In genomic region chr10:80152071-80152872, GRCm38 (mm10) we compare ENCODE assay signal across 8 mouse cellular contexts. TPM values are rescaled to one million over a fixed set of nuclear protein-coding genes. Genes with fewer than 3 reads are reported as not detected.
DNase-seq lines count a peak whose midpoint lies in the region; ATAC-seq and TF ChIP-seq lines count a peak whose summit lies in the region.

No protein-coding gene starts in this region.

- H3K27me3 ChIP-seq in neural tube, embryonic 11.5 days (ENCODE audit: control insufficient read depth, insufficient read depth, low read length) = no peaks in the 10 kb centered on the region
- no peaks in the 10 kb centered on the region for H3K27me3 ChIP-seq in heart, embryonic 10.5 days (ENCODE audit: insufficient read depth, poor library complexity, severe bottlenecking)
- no peaks in the 10 kb centered on the region for H3K27me3 ChIP-seq in kidney, embryonic 14.5 days (ENCODE audit: control insufficient read depth, insufficient read depth, low read length)

- H3K9me3 ChIP-seq in neural tube, embryonic 11.5 days (ENCODE audit: control insufficient read depth, low read length) = no peaks in the 10 kb centered on the region
- H3K9me3 ChIP-seq in heart, embryonic 10.5 days = no peaks in the 10 kb centered on the region
- no peaks in the 10 kb centered on the region for H3K9me3 ChIP-seq in kidney, embryonic 14.5 days (ENCODE audit: control insufficient read depth, low read length)

- peak; percentile 55 for DNase-seq in neural tube, embryonic 11.5 days (ENCODE audit: low spot score)
- DNase-seq in neural tube, embryonic 10.5 days (ENCODE audit: extremely low spot score, low spot score) = no peak
- DNase-seq in heart, embryonic 10.5 days (ENCODE audit: low spot score) = peak; percentile 81
- DNase-seq in lung, postnatal 25 days (ENCODE audit: low spot score) = peak; percentile 82
- DNase-seq in testis, postnatal 14 days (ENCODE audit: low spot score) = peak; percentile 59

- H3K4me2 ChIP-seq in neural tube, embryonic 11.5 days (ENCODE audit: low read depth) = peak overlapping the region; percentile 98
- peak overlapping the region; percentile 87 for H3K4me2 ChIP-seq in kidney, embryonic 14.5 days (replicated peaks; ENCODE audit: low read depth, low read length)

- TF ChIP-seq POLR2A in bone marrow, adult 2 months (IDR thresholded peaks at IDR 0.05; ENCODE audit: borderline replicate concordance, control insufficient read depth, low read depth, low read length) = no peak

- 9% methylated on average over 15 of the region's 15 CpGs for WGBS in neural tube, embryonic 11.5 days
- 30% methylated on average over 15 of the region's 15 CpGs for WGBS in bone marrow, adult 2 months
- 14% methylated on average over 15 of the region's 15 CpGs for WGBS in heart, embryonic 10.5 days
- WGBS in kidney, embryonic 14.5 days = 1% methylated on average over 15 of the region's 15 CpGs

- H3K4me1 ChIP-seq in neural tube, embryonic 11.5 days (ENCODE audit: control insufficient read depth, insufficient read depth, low read length) = peaks cover 44% of the 10 kb centered on the region
- peaks cover 3% of the 10 kb centered on the region for H3K4me1 ChIP-seq in bone marrow, adult 2 months (ENCODE audit: control insufficient read depth, insufficient read depth, low read length)
- peaks cover 74% of the 10 kb centered on the region for H3K4me1 ChIP-seq in heart, embryonic 10.5 days
- peaks cover 55% of the 10 kb centered on the region for H3K4me1 ChIP-seq in kidney, embryonic 14.5 days (ENCODE audit: control insufficient read depth, insufficient read depth, low read length)

- peak overlapping the region; percentile 100 for H3K9ac ChIP-seq in neural tube, embryonic 11.5 days (ENCODE audit: low read length)
- H3K9ac ChIP-seq in kidney, embryonic 14.5 days (ENCODE audit: low read depth, low read length) = peak overlapping the region; percentile 99

- H3K4me3 ChIP-seq in neural tube, embryonic 11.5 days (ENCODE audit: low read depth, low read length) = peak overlapping the region; percentile 100
- peak overlapping the region; percentile 69 for H3K4me3 ChIP-seq in bone marrow, adult 2 months (replicated peaks; ENCODE audit: control insufficient read depth, low read depth, low read length)
- peak overlapping the region; percentile 98 for H3K4me3 ChIP-seq in heart, embryonic 10.5 days
- peak overlapping the region; percentile 97 for H3K4me3 ChIP-seq in kidney, embryonic 14.5 days (ENCODE audit: low read length)

- peaks cover 52% of the 10 kb centered on the region for H3K36me3 ChIP-seq in neural tube, embryonic 11.5 days (ENCODE audit: control insufficient read depth, insufficient read depth, low read length)
- H3K36me3 ChIP-seq in heart, embryonic 10.5 days = peaks cover 78% of the 10 kb centered on the region
- peaks cover 61% of the 10 kb centered on the region for H3K36me3 ChIP-seq in kidney, embryonic 14.5 days (ENCODE audit: control insufficient read depth, insufficient read depth, low read length)

- ATAC-seq in neural tube, embryonic 11.5 days (ENCODE audit: insufficient read depth, low FRiP score, low TSS enrichment) = no peak
- ATAC-seq in kidney, embryonic 14.5 days (ENCODE audit: low FRiP score, low TSS enrichment) = no peak
- ATAC-seq in monocyte, adult 5-6 weeks (replicated peaks; ENCODE audit: insufficient number of reproducible peaks, low FRiP score, low TSS enrichment, poor library complexity, severe bottlenecking) = no peak

- H3K27ac ChIP-seq in neural tube, embryonic 11.5 days (ENCODE audit: low read depth, low read length) = peak overlapping the region; percentile 98
- H3K27ac ChIP-seq in bone marrow, adult 2 months (ENCODE audit: control insufficient read depth, insufficient read depth, low read depth, low read length, poor library complexity) = peak overlapping the region; percentile 85
- H3K27ac ChIP-seq in heart, embryonic 10.5 days = peak overlapping the region; percentile 99
- H3K27ac ChIP-seq in kidney, embryonic 14.5 days (ENCODE audit: low read depth, low read length) = peak overlapping the region; percentile 99

- no peak for TF ChIP-seq CTCF in bone marrow, adult 2 months (IDR thresholded peaks at IDR 0.05; ENCODE audit: control insufficient read depth, insufficient read depth, low read length)

RNA-seq across cellular contexts. Expression of gene Midn, which starts 4.2 kb away (rescaled TPM):
- 70.0 and 78.2 TPM in 2 replicates for polyA plus RNA-seq in neural tube, embryonic 11.5 days (2014; fragmentation: Nextera tagmentation; extraction: Ambion mirVana)
- polyA plus RNA-seq in bone marrow, adult 2 months (2011; ENCODE audit: insufficient read depth, insufficient read length, low replicate concordance, missing spikeins) = 36.0 and 53.2 TPM in 2 replicates
- 16.1 and 24.4 TPM in 2 replicates for polyA plus RNA-seq in heart, embryonic 10.5 days (2016; fragmentation: Nextera tagmentation; extraction: Ambion mirVana)
- polyA plus RNA-seq in kidney, embryonic 14.5 days (2014; fragmentation: Nextera tagmentation; extraction: Ambion mirVana) = 42.3 and 46.2 TPM in 2 replicates
- total RNA-seq in monocyte, adult 5-6 weeks (2017) = 27.3 to 65.5 TPM (median 29.9 TPM) in 3 replicates

RNA-seq across cellular contexts. Expression of gene Cbarp, which starts 11.6 kb away (rescaled TPM):
- polyA plus RNA-seq in neural tube, embryonic 11.5 days (2014; fragmentation: Nextera tagmentation; extraction: Ambion mirVana) = 11.1 and 11.3 TPM in 2 replicates
- 3.4 and 3.7 TPM in 2 replicates for polyA plus RNA-seq in bone marrow, adult 2 months (2011; ENCODE audit: insufficient read depth, insufficient read length, low replicate concordance, missing spikeins)
- 2.0 and 4.0 TPM in 2 replicates for polyA plus RNA-seq in heart, embryonic 10.5 days (2016; fragmentation: Nextera tagmentation; extraction: Ambion mirVana)
- polyA plus RNA-seq in kidney, embryonic 14.5 days (2014; fragmentation: Nextera tagmentation; extraction: Ambion mirVana) = 8.1 and 8.4 TPM in 2 replicates
- total RNA-seq in monocyte, adult 5-6 weeks (2017) = 0.29 to 5.8 TPM (median 4.1 TPM) in 3 replicates

RNA-seq across cellular contexts. Expression of gene Cirbp, which starts 13.5 kb away (rescaled TPM):
- 84.0 and 85.1 TPM in 2 replicates for polyA plus RNA-seq in neural tube, embryonic 11.5 days (2014; fragmentation: Nextera tagmentation; extraction: Ambion mirVana)
- polyA plus RNA-seq in bone marrow, adult 2 months (2011; ENCODE audit: insufficient read depth, insufficient read length, low replicate concordance, missing spikeins) = 200 and 277 TPM in 2 replicates
- polyA plus RNA-seq in heart, embryonic 10.5 days (2016; fragmentation: Nextera tagmentation; extraction: Ambion mirVana) = 85.7 and 98.0 TPM in 2 replicates
- 80.0 and 104 TPM in 2 replicates for polyA plus RNA-seq in kidney, embryonic 14.5 days (2014; fragmentation: Nextera tagmentation; extraction: Ambion mirVana)
- total RNA-seq in monocyte, adult 5-6 weeks (2017) = 137 to 163 TPM (median 145 TPM) in 3 replicates

RNA-seq across cellular contexts. Expression of gene Atp5d, which starts 13.8 kb away (rescaled TPM):
- polyA plus RNA-seq in neural tube, embryonic 11.5 days (2014; fragmentation: Nextera tagmentation; extraction: Ambion mirVana) = 376 and 386 TPM in 2 replicates
- 131 and 178 TPM in 2 replicates for polyA plus RNA-seq in bone marrow, adult 2 months (2011; ENCODE audit: insufficient read depth, insufficient read length, low replicate concordance, missing spikeins)
- polyA plus RNA-seq in heart, embryonic 10.5 days (2016; fragmentation: Nextera tagmentation; extraction: Ambion mirVana) = 689 and 872 TPM in 2 replicates
- 519 and 582 TPM in 2 replicates for polyA plus RNA-seq in kidney, embryonic 14.5 days (2014; fragmentation: Nextera tagmentation; extraction: Ambion mirVana)
- total RNA-seq in monocyte, adult 5-6 weeks (2017) = 26.1 to 49.8 TPM (median 29.5 TPM) in 3 replicates

RNA-seq across cellular contexts. Expression of gene 1600002K03Rik, which starts 20.5 kb away (rescaled TPM):
- polyA plus RNA-seq in neural tube, embryonic 11.5 days (2014; fragmentation: Nextera tagmentation; extraction: Ambion mirVana) = 8.8 and 10.8 TPM in 2 replicates
- 8.8 and 23.7 TPM in 2 replicates for polyA plus RNA-seq in bone marrow, adult 2 months (2011; ENCODE audit: insufficient read depth, insufficient read length, low replicate concordance, missing spikeins)
- polyA plus RNA-seq in heart, embryonic 10.5 days (2016; fragmentation: Nextera tagmentation; extraction: Ambion mirVana) = 11.7 and 13.9 TPM in 2 replicates
- polyA plus RNA-seq in kidney, embryonic 14.5 days (2014; fragmentation: Nextera tagmentation; extraction: Ambion mirVana) = 10.3 and 12.1 TPM in 2 replicates
- total RNA-seq in monocyte, adult 5-6 weeks (2017) = 16.2 to 29.1 TPM (median 18.0 TPM) in 3 replicates
